Comparison of ENCODE assay signal across 19 mouse cellular contexts in genomic region chr17:61106302-61106701, GRCm38 (mm10).
A peak's percentile ranks its signal among the peaks of the same experiment; 100 is the strongest.
DNase-seq lines count a peak whose midpoint lies in the region; ATAC-seq lines count a peak whose summit lies in the region.
"Had no signal": no experiment of that assay in that cellular context is flagged by ENCODE, and none has a peak within 500 bp of the region (broad histone marks: within the 10 kb centered on the region; RNA-seq: fewer than 3 reads in every experiment).

No protein-coding gene starts in this region.

- H3K4me2 ChIP-seq in midbrain, embryonic 11.5 days, result no peak overlapping the region
- H3K4me2 ChIP-seq in midbrain, embryonic 13.5 days (replicated peaks), result no peak overlapping the region

- DNase-seq in heart, adult 11 months, result peak; percentile 76
- DNase-seq in heart, postnatal 4 days, result no peak
- DNase-seq in midbrain, embryonic 11.5 days (ENCODE audit: low spot score, missing footprints), result peak; percentile 69
- DNase-seq: adrenal gland, adult 2 months; adrenal gland, adult 8-10 months; adrenal gland, postnatal 10 days; adrenal gland, postnatal 14 days; adrenal gland, postnatal 25 days; adrenal gland, postnatal 36 days; B cell, adult 2 months; cerebellum, adult 11 months; cerebellum, adult 11-12 months; cerebellum, adult 18-20 months had no signal

- H3K9ac ChIP-seq in midbrain, embryonic 11.5 days (ENCODE audit: low read length), result no peak overlapping the region
- H3K9ac ChIP-seq in midbrain, embryonic 13.5 days (replicated peaks), result no peak overlapping the region

- ATAC-seq in midbrain, embryonic 11.5 days (ENCODE audit: low FRiP score), result no peak
- no peak for ATAC-seq in midbrain, embryonic 13.5 days
- ATAC-seq: activated CD4-positive, CD25-positive, alpha-beta regulatory T cell, adult 4 months; CD4-positive, CD25-positive, alpha-beta regulatory T cell, adult 4 months; Patski had no signal

- H3K9me3 ChIP-seq in midbrain, embryonic 11.5 days (ENCODE audit: control insufficient read depth, low read length), result no peaks in the 10 kb centered on the region
- H3K9me3 ChIP-seq in midbrain, embryonic 13.5 days, result no peaks in the 10 kb centered on the region
- H3K9me3 ChIP-seq: G1E had no signal

- H3K36me3 ChIP-seq in midbrain, embryonic 11.5 days (ENCODE audit: control insufficient read depth, insufficient read depth, low read length), result no peaks in the 10 kb centered on the region
- no peaks in the 10 kb centered on the region for H3K36me3 ChIP-seq in midbrain, embryonic 13.5 days
- H3K36me3 ChIP-seq: G1E had no signal

- no peaks in the 10 kb centered on the region for H3K4me1 ChIP-seq in midbrain, embryonic 11.5 days (ENCODE audit: control insufficient read depth, insufficient read depth, low read length)
- no peaks in the 10 kb centered on the region for H3K4me1 ChIP-seq in midbrain, embryonic 13.5 days (replicated peaks)

- no peak overlapping the region for H3K4me3 ChIP-seq in midbrain, embryonic 11.5 days (ENCODE audit: low read depth, low read length)
- no peak overlapping the region for H3K4me3 ChIP-seq in midbrain, embryonic 13.5 days (replicated peaks)

- 76% methylated on average over 1 of the region's 1 CpGs for WGBS in midbrain, embryonic 11.5 days
- WGBS in midbrain, embryonic 13.5 days, result 83% methylated on average over 1 of the region's 1 CpGs

- H3K27ac ChIP-seq in midbrain, embryonic 11.5 days (ENCODE audit: low read depth, low read length), result no peak overlapping the region
- H3K27ac ChIP-seq in midbrain, embryonic 13.5 days, result no peak overlapping the region

- no peaks in the 10 kb centered on the region for H3K27me3 ChIP-seq in midbrain, embryonic 11.5 days (ENCODE audit: control insufficient read depth, insufficient read depth, low read length)
- no peaks in the 10 kb centered on the region for H3K27me3 ChIP-seq in midbrain, embryonic 13.5 days
- H3K27me3 ChIP-seq: CH12.LX, Patski had no signal
